Comparison of ENCODE assay signal across 8 mouse cellular contexts in genomic region chr16:56524359-56524758, GRCm38 (mm10). TPM values are rescaled to one million over a fixed set of nuclear protein-coding genes. Genes with fewer than 3 reads are reported as not detected.
DNase-seq lines count a peak whose midpoint lies in the region; TF ChIP-seq lines count a peak whose summit lies in the region.

No protein-coding gene starts in this region.

- no peak for TF ChIP-seq POLR2A in brain, embryonic 14.5 days (IDR thresholded peaks at IDR 0.05; ENCODE audit: borderline replicate concordance, extremely low read depth, insufficient read depth, insufficient read length, poor library complexity, severe bottlenecking)

- TF ChIP-seq CTCF in brain, embryonic 14.5 days (IDR thresholded peaks at IDR 0.05; ENCODE audit: borderline replicate concordance, extremely low read depth, insufficient read depth, insufficient read length) = peak; percentile 50; the same call in 1 of the 2 replicates

- peak; percentile 27 for DNase-seq in heart, postnatal 4 days
- DNase-seq in heart, adult 9 months (ENCODE audit: low spot score in 2 of 2) = no peak
- DNase-seq in right cerebral cortex, postnatal 14 days = peak; percentile 12
- no peak for DNase-seq in right cerebral cortex, postnatal 36 days (ENCODE audit: low spot score in 2 of 2)
- peak; percentile 18 for DNase-seq in brain, embryonic 14.5 days (ENCODE audit: low read depth)
- DNase-seq in retina, postnatal 1 day = peak; percentile 15
- no peak for DNase-seq in layer of hippocampus, adult 9-11 months
- DNase-seq in spleen, postnatal 4 days (ENCODE audit: low spot score in 2 of 2) = no peak

RNA-seq across cellular contexts. Expression of gene Abi3bp, which starts 46.7 kb away (rescaled TPM):
- 1 to 10 TPM; 6.2 to 6.4 TPM for total RNA-seq in heart, postnatal 4 days (2021)
- 0.42 and 0.57 TPM in 2 replicates for polyA plus RNA-seq in brain, embryonic 14.5 days (2012; rRNA removed)

Comparison
In these comparisons a context has a peak if more than half of its experiments do, and no peak if none do; other contexts are left out.
1. DNase-seq: peak in heart, postnatal 4 days (single experiment), right cerebral cortex, postnatal 14 days (single experiment), brain, embryonic 14.5 days (single experiment) and retina, postnatal 1 day (single experiment); none in heart, adult 9 months (0 of 2), right cerebral cortex, postnatal 36 days (0 of 2), layer of hippocampus, adult 9-11 months (single experiment) and spleen, postnatal 4 days (0 of 2).